Mouse (Mus musculus) megakaryocyte-erythroid progenitor cell, adult 5-6 weeks (primary cell): ENCODE measurements at regions not wholly inside any gene's neighbourhood (a gene's known extent, or its start where the extent isn't known, plus 50 kb on each side); places are given as distances from the start of the nearest gene placed in this dataset.

Experiments
- ATAC-seq: replicated peaks from 2 replicates; pipeline ENCODE4 v1.8.0; 2016; ENCODE audit warnings: mild to moderate bottlenecking, inconsistent platforms; ENCODE audit not compliant: severe bottlenecking, poor library complexity, low FRiP score, low TSS enrichment

GRCm38 (mm10) chr4:22269064-22269463, 88.3 kb upstream of the Fbxl4 start:
- ATAC-seq, result no peak

GRCm38 (mm10) chr4:22274178-22274577, 83.2 kb upstream of the Fbxl4 start:
- ATAC-seq, result no peak

- no peak for ATAC-seq
Measured at GRCm38 (mm10) chr4:22282536-22283323, 74.6 kb upstream of the Fbxl4 start.

- ATAC-seq, result no peak
Measured at GRCm38 (mm10) chr4:22292169-22292568, 65.2 kb upstream of the Fbxl4 start.

- ATAC-seq, result no peak
Measured at GRCm38 (mm10) chr4:22300206-22300605, 57.1 kb upstream of the Fbxl4 start.

- no peak for ATAC-seq
Measured at GRCm38 (mm10) chr4:22301148-22301942, 56.0 kb upstream of the Fbxl4 start.

- no peak for ATAC-seq
Measured at GRCm38 (mm10) chr4:22301943-22302215, 55.5 kb upstream of the Fbxl4 start.

- ATAC-seq, result no peak
Measured at GRCm38 (mm10) chr4:22302262-22302661, 55.1 kb upstream of the Fbxl4 start.
